Mouse (Mus musculus): ENCODE measurements around the gene Azin2. TPM values are rescaled to one million over a fixed set of nuclear protein-coding genes. Genes with fewer than 3 reads are reported as not detected.

Gene Azin2
- polyA plus RNA-seq, 1 experiment from 2014 or later = 12.5 TPM

- Histone ChIP-seq H3K27me3 (replicated peaks; ENCODE audit: control insufficient read depth, insufficient read depth, low read length) (no peaks in the 10 kb centered on the region), H3K4me1 (ENCODE audit: control insufficient read depth, insufficient read depth, low read length) (peaks cover 4% of the 10 kb centered on the region), H3K9ac (ENCODE audit: low read depth, low read length) (peak overlapping the region; percentile 67), H3K27ac (ENCODE audit: low read length) (no peak overlapping the region), H3K4me2 (ENCODE audit: low read depth, low read length) (peak overlapping the region; percentile 62), H3K9me3 (ENCODE audit: control insufficient read depth, low read length) (no peaks in the 10 kb centered on the region), H3K4me3 (ENCODE audit: low read length) (peak overlapping the region; percentile 42), H3K36me3 (ENCODE audit: control insufficient read depth, insufficient read depth, low read length) (no peaks in the 10 kb centered on the region)
- WGBS = 12% methylated on average over 36 of the region's 36 CpGs
- ATAC-seq = peak; percentile 88
These were observed 37.2 kb downstream of the Azin2 start for GRCm38 (mm10) chr4:128924841-128925606.

DNA sequence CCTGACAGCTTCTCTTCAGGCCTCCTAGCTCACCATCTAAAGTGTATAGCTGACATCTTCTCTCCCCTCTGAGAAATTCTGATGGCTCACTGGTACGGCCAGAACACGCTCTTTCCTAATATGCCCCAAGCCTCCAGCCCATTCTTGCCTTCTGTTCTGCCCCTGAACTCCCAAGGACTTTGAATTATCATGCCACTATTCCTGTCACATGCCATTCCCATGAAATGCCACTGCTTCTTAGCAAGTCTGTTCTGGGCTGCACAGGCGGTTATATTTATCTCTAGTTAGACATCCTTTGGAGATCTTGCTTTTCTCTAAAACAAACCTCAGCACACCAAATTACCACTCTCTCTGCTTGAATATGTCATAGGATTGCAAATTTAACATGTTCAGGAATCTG, 38.6 kb downstream of the Azin2 start:
- Histone ChIP-seq H3K4me1 (ENCODE audit: control insufficient read depth, insufficient read depth, low read length) (peaks cover 4% of the 10 kb centered on the region), H3K9me3 (ENCODE audit: control insufficient read depth, low read length) (no peaks in the 10 kb centered on the region), H3K9ac (ENCODE audit: low read depth, low read length) (no peak overlapping the region), H3K27ac (ENCODE audit: low read length) (no peak overlapping the region), H3K36me3 (ENCODE audit: control insufficient read depth, insufficient read depth, low read length) (no peaks in the 10 kb centered on the region), H3K27me3 (replicated peaks; ENCODE audit: control insufficient read depth, insufficient read depth, low read length) (no peaks in the 10 kb centered on the region), H3K4me2 (ENCODE audit: low read depth, low read length) (no peak overlapping the region), H3K4me3 (ENCODE audit: low read length) (no peak overlapping the region)
- no peak for ATAC-seq
- WGBS = 93% methylated on average over 3 of the region's 3 CpGs

DNA sequence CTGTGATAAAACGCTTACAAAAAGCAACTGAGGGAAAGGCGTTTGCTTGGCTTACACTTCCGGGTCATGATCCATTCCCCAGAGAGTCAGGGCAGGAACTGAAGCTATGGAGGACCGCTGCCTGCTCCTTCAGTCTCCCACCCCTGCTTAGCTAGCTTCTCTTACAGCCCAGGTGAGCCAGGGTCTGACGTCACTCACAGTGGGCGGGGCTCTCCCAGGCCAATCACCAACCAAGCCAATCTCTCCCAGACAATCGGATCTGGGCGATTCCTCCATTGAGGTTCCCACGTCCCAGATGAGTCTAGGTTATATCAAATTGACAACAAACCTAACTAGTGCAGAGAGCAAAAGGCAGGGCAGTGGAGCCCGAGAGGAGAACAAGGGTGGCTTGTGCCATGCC, 43.1 kb downstream of the Azin2 start:
- Histone ChIP-seq H3K4me2 (ENCODE audit: low read depth, low read length) (no peak overlapping the region), H3K27ac (ENCODE audit: low read length) (no peak overlapping the region), H3K27me3 (replicated peaks; ENCODE audit: control insufficient read depth, insufficient read depth, low read length) (no peaks in the 10 kb centered on the region), H3K9me3 (ENCODE audit: control insufficient read depth, low read length) (no peaks in the 10 kb centered on the region), H3K36me3 (ENCODE audit: control insufficient read depth, insufficient read depth, low read length) (no peaks in the 10 kb centered on the region), H3K4me1 (ENCODE audit: control insufficient read depth, insufficient read depth, low read length) (peaks cover 3% of the 10 kb centered on the region; the same call in 1 of the 2 replicates), H3K4me3 (ENCODE audit: low read length) (no peak overlapping the region), H3K9ac (ENCODE audit: low read depth, low read length) (no peak overlapping the region)
- no peak for ATAC-seq
- WGBS = 25% methylated on average over 10 of the region's 10 CpGs

- Histone ChIP-seq H3K9me3 (ENCODE audit: control insufficient read depth, low read length) (no peaks in the 10 kb centered on the region), H3K27ac (ENCODE audit: low read length) (no peak overlapping the region), H3K27me3 (replicated peaks; ENCODE audit: control insufficient read depth, insufficient read depth, low read length) (no peaks in the 10 kb centered on the region), H3K9ac (ENCODE audit: low read depth, low read length) (no peak overlapping the region), H3K4me3 (ENCODE audit: low read length) (no peak overlapping the region), H3K4me2 (ENCODE audit: low read depth, low read length) (no peak overlapping the region), H3K4me1 (ENCODE audit: control insufficient read depth, insufficient read depth, low read length) (peaks cover 3% of the 10 kb centered on the region; the same call in 1 of the 2 replicates), H3K36me3 (ENCODE audit: control insufficient read depth, insufficient read depth, low read length) (no peaks in the 10 kb centered on the region)
- no peak for ATAC-seq
- WGBS = 35% methylated on average over 3 of the region's 3 CpGs
These were observed 44.1 kb downstream of the Azin2 start for GRCm38 (mm10) chr4:128918187-128918586.

GRCm38 (mm10) chr4:128917756-128918155, 44.5 kb downstream of the Azin2 start:
- H3K9ac ChIP-seq (ENCODE audit: low read depth, low read length) = no peak overlapping the region
- no peaks in the 10 kb centered on the region for H3K9me3 ChIP-seq (ENCODE audit: control insufficient read depth, low read length)
- no peak overlapping the region for H3K4me2 ChIP-seq (ENCODE audit: low read depth, low read length)
- H3K36me3 ChIP-seq (ENCODE audit: control insufficient read depth, insufficient read depth, low read length) = no peaks in the 10 kb centered on the region
- no peak overlapping the region for H3K27ac ChIP-seq (ENCODE audit: low read length)
- H3K27me3 ChIP-seq (replicated peaks; ENCODE audit: control insufficient read depth, insufficient read depth, low read length) = no peaks in the 10 kb centered on the region
- WGBS = 80% methylated on average over 6 of the region's 6 CpGs
- no peak for ATAC-seq
- H3K4me3 ChIP-seq (ENCODE audit: low read length) = no peak overlapping the region
- H3K4me1 ChIP-seq (ENCODE audit: control insufficient read depth, insufficient read depth, low read length) = peaks cover 3% of the 10 kb centered on the region; the same call in 1 of the 2 replicates

DNA sequence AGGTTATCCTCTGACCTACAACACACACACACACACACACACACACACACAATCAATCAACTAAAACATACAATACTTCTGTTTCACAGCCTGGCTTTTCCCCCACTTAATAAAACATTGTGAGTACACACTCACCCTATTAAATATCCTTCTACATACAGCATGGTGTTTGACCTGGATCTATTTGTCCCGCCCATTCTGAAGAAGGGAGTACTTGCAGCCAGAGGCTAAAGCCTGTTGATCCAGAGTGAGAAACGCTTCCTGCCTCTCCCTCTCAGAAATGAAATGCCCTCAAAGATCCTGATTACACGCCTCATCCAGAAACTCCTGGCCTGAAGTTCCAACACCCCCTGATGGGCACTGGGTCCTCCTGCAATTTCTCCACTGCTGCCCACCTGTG, 45.1 kb downstream of the Azin2 start:
- Histone ChIP-seq H3K9ac (ENCODE audit: low read depth, low read length) (no peak overlapping the region), H3K27ac (ENCODE audit: low read length) (no peak overlapping the region), H3K27me3 (replicated peaks; ENCODE audit: control insufficient read depth, insufficient read depth, low read length) (no peaks in the 10 kb centered on the region), H3K4me3 (ENCODE audit: low read length) (no peak overlapping the region), H3K9me3 (ENCODE audit: control insufficient read depth, low read length) (no peaks in the 10 kb centered on the region), H3K4me1 (ENCODE audit: control insufficient read depth, insufficient read depth, low read length) (peaks cover 3% of the 10 kb centered on the region; the same call in 1 of the 2 replicates), H3K36me3 (ENCODE audit: control insufficient read depth, insufficient read depth, low read length) (no peaks in the 10 kb centered on the region), H3K4me2 (ENCODE audit: low read depth, low read length) (no peak overlapping the region)
- ATAC-seq = no peak
- WGBS = 72% methylated on average over 3 of the region's 3 CpGs

- Histone ChIP-seq H3K36me3 (ENCODE audit: control insufficient read depth, insufficient read depth, low read length) (no peaks in the 10 kb centered on the region), H3K4me2 (ENCODE audit: low read depth, low read length) (no peak overlapping the region), H3K9ac (ENCODE audit: low read depth, low read length) (no peak overlapping the region), H3K4me3 (ENCODE audit: low read length) (no peak overlapping the region), H3K9me3 (ENCODE audit: control insufficient read depth, low read length) (no peaks in the 10 kb centered on the region), H3K27ac (ENCODE audit: low read length) (no peak overlapping the region), H3K4me1 (ENCODE audit: control insufficient read depth, insufficient read depth, low read length) (peaks cover 3% of the 10 kb centered on the region; the same call in 1 of the 2 replicates), H3K27me3 (replicated peaks; ENCODE audit: control insufficient read depth, insufficient read depth, low read length) (no peaks in the 10 kb centered on the region)
- ATAC-seq = no peak
- 26% methylated on average over 4 of the region's 4 CpGs for WGBS
These were observed 48.4 kb downstream of the Azin2 start for GRCm38 (mm10) chr4:128913794-128914193.

GRCm38 (mm10) chr4:128912085-128912484, 50.2 kb downstream of the Azin2 start:
- no peaks in the 10 kb centered on the region for H3K9me3 ChIP-seq (ENCODE audit: control insufficient read depth, low read length)
- no peaks in the 10 kb centered on the region for H3K36me3 ChIP-seq (ENCODE audit: control insufficient read depth, insufficient read depth, low read length)
- no peak overlapping the region for H3K9ac ChIP-seq (ENCODE audit: low read depth, low read length)
- ATAC-seq = peak; percentile 91
- WGBS = 76% methylated on average over 10 of the region's 10 CpGs
- H3K4me3 ChIP-seq (ENCODE audit: low read length) = no peak overlapping the region
- no peak overlapping the region for H3K27ac ChIP-seq (ENCODE audit: low read length)
- no peaks in the 10 kb centered on the region for H3K27me3 ChIP-seq (replicated peaks; ENCODE audit: control insufficient read depth, insufficient read depth, low read length)
- H3K4me1 ChIP-seq (ENCODE audit: control insufficient read depth, insufficient read depth, low read length) = no peaks in the 10 kb centered on the region; the same call in 1 of the 2 replicates
- no peak overlapping the region for H3K4me2 ChIP-seq (ENCODE audit: low read depth, low read length)

DNA sequence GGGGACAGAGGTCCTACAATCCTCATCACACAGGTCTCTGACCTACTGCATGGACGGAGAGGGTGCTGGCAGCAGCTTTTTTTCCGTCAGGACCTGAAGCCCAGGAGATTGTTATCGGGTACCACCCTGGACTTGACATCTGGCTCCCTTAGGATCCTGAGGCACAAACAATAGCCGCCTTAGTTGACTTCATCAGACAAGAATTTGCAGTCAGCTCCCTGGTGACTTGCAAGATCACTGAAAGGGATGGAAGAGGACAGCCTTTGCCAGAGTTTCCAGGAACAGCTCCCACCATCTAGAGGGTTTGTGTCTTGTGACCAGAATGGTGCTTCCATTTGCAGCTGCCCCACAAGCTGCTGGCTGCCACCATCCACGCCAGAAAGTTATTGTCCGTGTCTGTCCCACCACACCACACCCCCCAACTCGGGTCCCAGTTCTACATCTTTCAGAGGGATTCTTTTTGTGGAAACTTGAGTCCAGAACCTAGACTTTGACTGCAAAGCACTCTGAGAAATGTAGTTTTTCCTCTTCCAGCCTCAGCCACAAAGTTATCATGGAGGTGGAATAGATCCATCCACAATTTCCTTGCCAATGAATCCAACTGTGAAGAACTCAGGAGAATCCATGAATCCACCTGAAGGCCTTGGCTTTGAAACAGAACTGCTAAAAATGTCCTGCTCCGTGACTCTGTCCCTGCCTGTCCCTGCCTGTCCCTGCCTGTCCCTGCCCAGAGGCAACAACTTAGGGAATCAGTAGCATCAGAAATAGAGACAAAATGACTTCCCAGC, 51.8 kb downstream of the Azin2 start:
- 77% methylated on average over 8 of the region's 8 CpGs for WGBS

More for the DNA sequence above, 51.8 kb downstream of the Azin2 start:
- Histone ChIP-seq H3K4me2 (ENCODE audit: low read depth, low read length) (no peak overlapping the region), H3K27ac (ENCODE audit: low read length) (no peak overlapping the region), H3K4me1 (ENCODE audit: control insufficient read depth, insufficient read depth, low read length) (no peaks in the 10 kb centered on the region; the same call in 1 of the 2 replicates), H3K9me3 (ENCODE audit: control insufficient read depth, low read length) (no peaks in the 10 kb centered on the region), H3K4me3 (ENCODE audit: low read length) (no peak overlapping the region), H3K36me3 (ENCODE audit: control insufficient read depth, insufficient read depth, low read length) (no peaks in the 10 kb centered on the region), H3K9ac (ENCODE audit: low read depth, low read length) (no peak overlapping the region), H3K27me3 (replicated peaks; ENCODE audit: control insufficient read depth, insufficient read depth, low read length) (no peaks in the 10 kb centered on the region)
- ATAC-seq = no peak

All from intestine, embryonic 16.5 days (tissue).